Mouse (Mus musculus) embryonic facial prominence, embryonic 10.5 days (tissue): ENCODE data around the gene Atad5. TPM values are rescaled to one million over a fixed set of nuclear protein-coding genes. Genes with fewer than 3 reads are reported as not detected.

Source experiments
- DNase-seq: peaks from one replicate; pipeline ENCODE4 v3.0.0-alpha.2; 2017; ENCODE audit warnings: low spot score
- H3K27ac ChIP-seq: fragments of 300-500 bp; sonication (generic); replicated peaks from 2 replicates; pipeline ENCODE4 v1.5.1; 2016; ENCODE audit warnings: mild to moderate bottlenecking
- H3K27me3 ChIP-seq: fragments of 300-500 bp; sonication (generic); replicated peaks from 2 replicates; pipeline ENCODE4 v1.6.1; 2016; ENCODE audit warnings: low read depth, mild to moderate bottlenecking; ENCODE audit not compliant: poor library complexity, severe bottlenecking
- H3K36me3 ChIP-seq: fragments of 300-500 bp; sonication (generic); replicated peaks from 2 replicates; pipeline ENCODE4 v1.6.1; 2016; ENCODE audit warnings: mild to moderate bottlenecking, moderate library complexity
- H3K4me1 ChIP-seq: fragments of 300-500 bp; sonication (generic); 2 replicates; pipeline ENCODE4 v1.6.1; 2016
- H3K4me3 ChIP-seq: fragments of 300-500 bp; sonication (generic); 2 replicates; pipeline ENCODE4 v1.5.1; 2016; ENCODE audit warnings: mild to moderate bottlenecking, moderate library complexity
- H3K9me3 ChIP-seq: fragments of 300-500 bp; sonication (generic); 2 replicates; pipeline ENCODE4 v1.6.1; 2016; ENCODE audit warnings: mild to moderate bottlenecking
- WGBS: fragments of 180-500 bp; shearing (Covaris S2); methylation state at CpG from one replicate; pipeline ENCODE4 v1.1.7; 2016; 5-methylcytosine and 5-hydroxymethylcytosine counted together
- polyA plus RNA-seq: library from polyadenylated mRNA; unstranded; fragments of >200 nt; fragmentation: Nextera tagmentation; extraction: Ambion mirVana; gene quantifications from 2 replicates; pipeline ENCODE4 v1.2.1, GENCODE M21; 2016

The Atad5 gene
- polyA plus RNA-seq, 1 experiment from 2014 or later, result 20.3 TPM

DNA sequence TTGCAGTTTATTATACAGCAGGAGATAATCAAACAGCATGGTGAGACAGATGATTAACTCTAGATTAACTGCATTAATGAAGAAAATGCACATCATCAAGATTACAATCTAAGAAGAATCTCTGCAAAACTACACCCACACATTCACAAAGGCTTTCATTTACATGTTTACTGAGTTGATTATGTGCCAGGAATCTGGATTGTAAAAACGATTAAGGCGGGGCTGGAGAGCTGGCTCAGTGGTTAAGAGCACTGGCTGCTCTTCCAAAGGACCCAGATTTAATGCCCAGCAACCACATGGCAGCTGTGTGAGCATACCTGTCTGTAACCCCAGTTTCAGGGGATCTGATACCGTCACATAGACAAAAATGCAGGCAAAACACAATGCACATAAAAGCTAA, 19.4 kb upstream of the Atad5 start:
- Histone ChIP-seq H3K27ac (no peak overlapping the region), H3K4me1 (no peaks in the 10 kb centered on the region), H3K9me3 (no peaks in the 10 kb centered on the region), H3K4me3 (no peak overlapping the region), H3K36me3 (peaks cover 18% of the 10 kb centered on the region), H3K27me3 (no peaks in the 10 kb centered on the region)
- WGBS, result 91% methylated on average over 3 of the region's 3 CpGs
- DNase-seq, result no peak

DNA sequence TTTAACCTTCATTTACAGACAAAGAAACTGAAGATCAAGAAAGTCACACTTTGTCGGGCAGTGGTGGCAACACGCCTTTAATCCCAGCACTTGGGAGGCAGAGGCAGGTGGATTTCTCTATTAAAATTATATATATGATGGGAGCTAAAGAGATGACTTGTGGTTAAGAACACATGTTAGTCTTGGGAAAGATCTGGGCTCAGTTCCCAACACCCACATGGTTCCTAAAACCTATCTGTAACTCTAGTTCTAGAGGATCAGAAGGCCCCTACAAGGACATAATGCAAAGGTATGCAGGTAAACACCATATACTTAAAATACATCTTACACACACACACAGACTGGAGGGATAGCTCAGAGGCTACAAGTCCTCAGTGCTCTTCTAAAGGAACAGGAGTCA, 18.2 kb upstream of the Atad5 start:
- peaks cover 18% of the 10 kb centered on the region for H3K36me3 ChIP-seq
- no peak for DNase-seq
- H3K4me3 ChIP-seq, result no peak overlapping the region
- no peaks in the 10 kb centered on the region for H3K9me3 ChIP-seq
- H3K4me1 ChIP-seq, result no peaks in the 10 kb centered on the region
- H3K27me3 ChIP-seq, result no peaks in the 10 kb centered on the region
- WGBS, result 97% methylated on average over 2 of the region's 2 CpGs
- no peak overlapping the region for H3K27ac ChIP-seq

DNA sequence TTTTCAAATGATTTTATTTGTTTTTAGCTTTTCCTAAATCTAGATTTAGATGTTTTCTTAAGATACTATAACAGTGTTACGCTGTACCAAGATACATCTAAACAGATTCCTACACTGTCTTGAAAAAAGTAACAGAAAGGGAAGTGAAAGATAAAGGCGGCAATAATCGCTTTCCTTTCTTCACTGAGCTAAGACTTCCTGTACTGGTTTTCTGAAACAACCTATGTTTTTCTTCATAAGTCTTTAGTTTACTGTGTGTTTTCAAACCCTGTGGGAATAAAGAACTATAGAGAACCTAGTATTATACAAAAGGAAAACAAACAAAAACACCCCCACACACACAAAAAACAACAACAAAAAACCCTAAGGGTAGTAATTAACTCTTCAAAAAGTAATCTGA, 16.8 kb upstream of the Atad5 start:
- Histone ChIP-seq H3K4me3 (no peak overlapping the region), H3K36me3 (peaks cover 18% of the 10 kb centered on the region), H3K9me3 (no peaks in the 10 kb centered on the region), H3K27me3 (no peaks in the 10 kb centered on the region), H3K27ac (no peak overlapping the region), H3K4me1 (no peaks in the 10 kb centered on the region)
- WGBS, result 96% methylated on average over 3 of the region's 3 CpGs
- no peak for DNase-seq

DNA sequence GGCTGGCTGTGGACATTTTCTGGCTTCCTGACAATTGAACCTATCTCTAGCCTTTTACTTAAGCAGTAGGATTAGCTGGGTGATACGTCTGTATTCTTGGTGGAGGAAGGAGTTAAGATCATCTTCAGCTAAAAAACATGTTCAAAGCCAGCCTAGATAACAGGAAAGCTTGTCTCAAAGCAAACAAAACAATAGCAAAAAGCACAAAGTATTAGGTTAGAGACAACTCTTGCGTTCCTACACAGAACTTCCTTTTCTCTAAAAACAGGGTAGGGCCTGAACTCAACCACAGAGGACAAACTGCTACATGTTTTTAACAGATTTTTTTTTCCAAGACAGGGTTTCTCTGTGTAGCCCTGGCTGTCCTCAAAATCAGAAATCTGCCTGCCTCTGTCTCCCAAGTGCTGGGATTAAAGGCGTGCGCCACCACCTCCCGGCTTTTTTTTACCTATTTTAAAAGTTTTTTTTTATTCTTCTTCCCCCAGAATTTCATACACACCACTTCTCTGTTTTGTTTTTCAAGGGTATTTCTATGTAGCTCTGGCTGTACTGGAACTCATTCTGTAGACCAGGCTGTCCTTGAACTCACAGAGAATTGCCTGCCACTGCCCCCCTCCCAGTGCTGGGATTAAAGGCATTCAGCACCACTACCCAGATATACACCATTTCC, 13.5 kb upstream of the Atad5 start:
- H3K9me3 ChIP-seq, result no peaks in the 10 kb centered on the region
- WGBS, result 96% methylated on average over 5 of the region's 5 CpGs
- H3K36me3 ChIP-seq, result peaks cover 22% of the 10 kb centered on the region
- H3K27ac ChIP-seq, result no peak overlapping the region
- DNase-seq, result no peak
- H3K4me1 ChIP-seq, result peaks cover 19% of the 10 kb centered on the region
- H3K4me3 ChIP-seq, result no peak overlapping the region
- no peaks in the 10 kb centered on the region for H3K27me3 ChIP-seq

DNA sequence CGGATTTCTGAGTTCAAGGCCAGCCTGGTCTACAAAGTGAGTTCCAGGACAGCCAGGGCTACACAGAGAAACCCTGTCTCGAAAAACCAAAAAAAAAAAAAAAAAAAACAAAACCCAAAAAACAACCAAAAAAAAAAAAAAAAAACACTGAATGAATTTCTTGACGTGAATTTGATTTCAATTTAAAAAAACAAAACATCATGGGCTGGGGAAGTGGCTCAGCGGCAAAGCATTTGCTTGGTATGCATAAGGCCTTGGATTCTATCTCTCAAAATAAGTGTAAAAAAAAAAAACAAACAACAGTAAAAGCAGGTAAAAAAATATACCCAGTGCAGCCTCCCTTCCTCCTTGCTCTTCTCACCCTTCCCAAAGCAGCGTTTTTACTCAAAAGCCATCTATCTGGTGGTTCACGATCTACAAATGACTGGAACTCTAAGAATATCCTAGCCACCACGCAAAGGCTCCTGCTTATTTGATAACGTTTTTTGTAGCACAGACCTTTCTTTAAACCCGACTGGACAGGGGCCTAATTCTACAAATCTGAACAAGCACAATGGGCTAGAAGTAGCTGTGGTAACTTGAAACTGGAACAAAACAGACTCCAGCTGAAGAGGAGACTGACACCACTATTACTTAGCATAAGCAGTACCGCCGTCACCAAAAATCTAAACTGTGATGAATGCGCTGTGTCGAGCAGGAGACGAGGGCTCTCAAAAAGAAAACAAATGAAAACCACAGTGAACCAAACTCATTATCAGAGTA, 11.2 kb upstream of the Atad5 start:
- H3K27ac ChIP-seq, result no peak overlapping the region
- H3K27me3 ChIP-seq, result no peaks in the 10 kb centered on the region
- peaks cover 17% of the 10 kb centered on the region for H3K36me3 ChIP-seq
- peaks cover 27% of the 10 kb centered on the region for H3K4me1 ChIP-seq
- no peak overlapping the region for H3K4me3 ChIP-seq
- DNase-seq, result no peak
- H3K9me3 ChIP-seq, result no peaks in the 10 kb centered on the region
- 77% methylated on average over 14 of the region's 14 CpGs for WGBS

DNA sequence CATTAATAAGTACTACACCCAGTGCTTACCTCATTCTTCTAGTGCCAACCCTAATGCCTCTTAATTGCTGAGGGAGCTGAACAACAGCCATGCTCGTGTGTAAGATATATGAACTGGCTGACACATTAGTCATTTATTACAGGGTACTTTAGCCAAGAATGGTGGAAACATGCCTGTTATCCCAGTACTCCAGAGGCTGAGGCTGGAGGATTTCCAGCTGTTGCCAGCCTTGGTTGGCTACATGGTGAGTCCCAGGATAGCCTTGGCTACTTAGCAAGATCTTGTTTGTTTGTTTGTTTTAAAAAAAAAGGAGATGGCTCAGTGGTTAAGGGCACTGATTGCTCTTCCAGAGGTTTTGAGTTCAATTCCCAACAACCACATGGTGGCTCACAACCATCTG, 10.4 kb upstream of the Atad5 start:
- H3K4me1 ChIP-seq, result peaks cover 27% of the 10 kb centered on the region
- no peak for DNase-seq
- H3K9me3 ChIP-seq, result no peaks in the 10 kb centered on the region
- H3K36me3 ChIP-seq, result peaks cover 15% of the 10 kb centered on the region
- no peak overlapping the region for H3K27ac ChIP-seq
- 69% methylated on average over 1 of the region's 1 CpGs for WGBS
- H3K4me3 ChIP-seq, result no peak overlapping the region
- no peaks in the 10 kb centered on the region for H3K27me3 ChIP-seq

DNA sequence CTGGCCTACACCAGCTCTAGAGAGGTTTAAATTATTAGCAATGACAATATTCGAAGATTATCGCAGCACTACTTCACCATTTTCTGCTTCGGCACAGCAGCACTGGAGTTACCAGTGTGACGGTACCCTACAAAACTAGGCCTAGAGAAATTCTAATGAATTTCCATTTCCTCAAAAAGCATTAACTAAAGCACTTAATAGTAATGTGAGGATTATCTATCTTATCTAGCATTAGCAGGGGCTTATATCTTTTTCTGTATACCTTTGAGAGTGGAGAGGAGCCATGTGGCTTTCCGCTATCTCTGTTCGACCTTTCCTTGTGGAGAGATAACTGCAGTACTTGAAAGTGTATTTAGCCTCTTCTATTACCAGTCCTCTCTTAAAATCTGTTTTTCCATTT, 9.4 kb upstream of the Atad5 start:
- peak overlapping the region; percentile 99 for H3K27ac ChIP-seq

DNA sequence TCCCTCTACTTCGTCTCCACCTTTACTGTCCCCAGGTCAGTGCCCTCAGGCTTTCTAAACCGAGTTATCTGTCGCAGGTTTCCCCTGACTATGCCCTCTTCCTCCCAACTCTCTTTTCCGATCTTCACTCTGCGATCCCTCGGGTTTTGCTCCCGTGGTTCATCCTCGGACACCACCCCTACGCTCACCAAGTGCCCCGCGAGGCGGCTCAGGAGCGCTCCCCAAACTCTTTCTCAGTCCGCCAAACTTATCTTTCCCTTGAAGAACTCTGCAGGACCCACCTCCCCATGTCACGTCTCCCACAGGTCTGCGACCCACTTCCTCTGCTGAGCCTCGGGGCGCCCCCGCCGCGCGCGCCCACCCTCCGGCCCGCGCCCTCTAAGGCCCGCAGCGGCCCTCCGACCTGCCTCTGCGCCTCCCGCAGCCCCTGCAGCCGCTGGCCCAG, 8.8 kb upstream of the Atad5 start:
- peak overlapping the region; percentile 97 for H3K4me3 ChIP-seq
- H3K4me1 ChIP-seq, result peaks cover 27% of the 10 kb centered on the region
- DNase-seq, result no peak
- peak overlapping the region; percentile 99 for H3K27ac ChIP-seq
- no peaks in the 10 kb centered on the region for H3K27me3 ChIP-seq
- no peaks in the 10 kb centered on the region for H3K9me3 ChIP-seq
- WGBS, result 1% methylated on average over 32 of the region's 32 CpGs
- H3K36me3 ChIP-seq, result peaks cover 11% of the 10 kb centered on the region

More for the DNA sequence above, 9.4 kb upstream of the Atad5 start:
- peak overlapping the region; percentile 97 for H3K4me3 ChIP-seq
- H3K4me1 ChIP-seq, result peaks cover 27% of the 10 kb centered on the region
- no peak for DNase-seq
- H3K36me3 ChIP-seq, result peaks cover 11% of the 10 kb centered on the region
- H3K9me3 ChIP-seq, result no peaks in the 10 kb centered on the region
- WGBS, result 69% methylated on average over 6 of the region's 6 CpGs
- H3K27me3 ChIP-seq, result no peaks in the 10 kb centered on the region

DNA sequence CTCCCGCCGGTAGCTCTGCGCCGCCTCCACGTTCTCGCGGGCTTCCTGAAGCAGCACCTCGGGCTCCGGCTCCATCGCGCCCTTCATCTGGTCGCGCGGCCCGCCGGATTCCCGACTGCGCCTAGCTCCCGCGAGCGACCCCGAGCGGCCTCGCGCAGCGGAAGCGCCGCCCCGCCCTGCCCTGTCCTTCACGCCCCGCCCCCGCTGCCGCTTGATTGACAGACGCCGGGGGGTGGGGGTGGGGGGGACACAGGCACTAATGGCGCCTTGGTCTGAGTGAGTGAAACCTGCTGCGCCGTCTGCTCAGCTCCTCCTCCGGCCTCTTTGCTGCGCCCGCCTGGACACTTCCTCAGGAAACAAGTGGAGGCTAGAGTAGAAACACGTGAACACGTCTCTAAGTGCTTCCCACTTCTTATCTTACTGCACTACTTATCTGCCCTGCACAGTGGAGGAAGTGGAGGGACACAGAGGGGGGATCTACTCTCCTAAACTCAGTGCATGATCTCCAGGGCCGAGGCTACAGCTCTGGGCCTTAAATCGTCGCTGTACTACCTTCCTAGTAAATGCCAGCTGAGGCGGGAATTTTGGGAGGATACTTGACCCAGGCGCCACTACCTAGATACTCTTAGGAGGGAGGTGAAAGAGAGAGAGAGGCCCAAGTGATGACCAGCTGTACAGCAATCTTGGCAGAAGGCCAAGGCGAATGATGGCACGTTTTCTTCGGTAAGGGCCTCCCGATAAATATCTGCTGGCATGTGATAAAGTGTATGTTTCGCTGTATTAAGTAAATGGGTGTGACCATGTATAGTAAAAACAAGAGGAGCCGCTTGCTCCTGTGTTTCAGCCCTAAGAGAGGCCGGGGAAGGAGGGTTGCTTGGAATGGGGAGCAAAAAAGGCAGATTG, 8.1 kb upstream of the Atad5 start, which contains the start of gene Crlf3:
Gene Crlf3, minus strand, starts transcription at position 166 of the 903 bp plus-strand sequence.
- Histone ChIP-seq H3K36me3 (peaks cover 11% of the 10 kb centered on the region), H3K4me1 (peaks cover 27% of the 10 kb centered on the region), H3K4me3 (peak within 1 kb of the TSS; percentile 97), H3K27ac (peak within 1 kb of the TSS; percentile 99), H3K27me3 (no peaks in the 10 kb centered on the region), H3K9me3 (no peaks in the 10 kb centered on the region)
- peak; percentile 98 for DNase-seq
- WGBS, result 10% methylated on average over 55 of the region's 55 CpGs

DNA sequence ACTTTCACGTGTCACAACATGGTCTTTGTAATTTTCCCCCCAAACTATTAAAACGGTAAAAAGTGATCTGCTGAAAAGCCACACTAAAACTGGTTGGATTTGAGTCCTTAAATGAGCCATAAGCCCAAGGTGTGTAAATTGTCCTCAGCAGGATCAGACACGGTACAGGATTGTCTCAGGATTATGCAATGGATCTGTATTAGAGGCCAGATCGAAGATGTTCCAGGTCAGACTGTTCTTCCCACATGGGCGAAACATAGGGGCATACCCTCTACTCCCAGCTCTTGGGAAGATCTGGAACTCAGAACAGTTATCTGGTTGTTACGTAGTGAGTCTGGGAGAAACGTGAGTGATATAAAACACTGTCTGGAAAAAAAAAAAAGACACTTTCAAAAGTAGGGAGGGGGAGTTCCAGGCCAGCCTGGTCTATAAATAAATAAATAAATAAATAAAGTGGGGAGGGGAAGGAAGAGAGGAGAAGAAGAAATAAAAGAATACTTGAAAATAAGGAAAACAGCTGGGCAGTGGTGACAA, 7.3 kb upstream of the Atad5 start:
- H3K36me3 ChIP-seq, result peaks cover 9% of the 10 kb centered on the region
- H3K4me1 ChIP-seq, result peaks cover 27% of the 10 kb centered on the region
- H3K4me3 ChIP-seq, result no peak overlapping the region
- H3K9me3 ChIP-seq, result no peaks in the 10 kb centered on the region
- no peaks in the 10 kb centered on the region for H3K27me3 ChIP-seq
- peak overlapping the region; percentile 99; the same call in 1 of the 2 replicates for H3K27ac ChIP-seq
- WGBS, result 89% methylated on average over 7 of the region's 7 CpGs
- DNase-seq, result no peak

DNA sequence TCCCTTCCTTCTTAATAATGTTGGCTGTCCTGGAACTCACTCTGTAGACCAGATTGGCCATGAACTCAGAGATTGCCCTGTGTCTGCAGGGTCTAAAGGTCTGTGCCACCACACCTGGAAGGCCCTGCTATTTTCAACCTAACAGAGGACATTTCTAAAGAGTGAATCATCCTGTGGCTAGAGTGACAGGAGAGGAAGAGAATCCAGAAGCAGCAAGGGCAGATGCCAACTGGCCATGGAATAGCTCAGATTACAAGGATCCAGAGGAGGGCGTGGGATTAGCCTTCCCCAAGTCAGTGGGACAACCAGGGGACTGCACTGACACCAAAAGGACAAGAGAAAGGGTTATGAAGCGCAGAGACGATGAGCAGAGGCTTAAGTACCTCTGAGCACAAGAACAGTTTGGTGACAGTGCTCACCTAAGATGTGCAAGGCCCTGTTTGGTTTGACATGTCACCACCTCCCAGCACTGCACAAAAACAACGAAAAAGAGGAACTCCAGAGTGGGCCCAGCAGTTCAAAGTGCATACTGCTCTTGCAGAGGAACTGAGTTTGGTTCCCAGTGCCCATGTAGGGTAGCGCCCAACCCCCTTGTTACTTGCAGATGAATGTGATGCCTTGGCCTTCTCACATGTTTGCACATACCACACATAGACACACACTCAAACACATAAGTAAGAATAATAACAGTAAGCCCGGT, 3.7 kb upstream of the Atad5 start:
- WGBS, result 79% methylated on average over 6 of the region's 6 CpGs
- DNase-seq, result no peak
- Histone ChIP-seq H3K36me3 (no peaks in the 10 kb centered on the region), H3K9me3 (no peaks in the 10 kb centered on the region), H3K27me3 (no peaks in the 10 kb centered on the region), H3K27ac (no peak overlapping the region), H3K4me3 (no peak overlapping the region), H3K4me1 (peaks cover 16% of the 10 kb centered on the region)

DNA sequence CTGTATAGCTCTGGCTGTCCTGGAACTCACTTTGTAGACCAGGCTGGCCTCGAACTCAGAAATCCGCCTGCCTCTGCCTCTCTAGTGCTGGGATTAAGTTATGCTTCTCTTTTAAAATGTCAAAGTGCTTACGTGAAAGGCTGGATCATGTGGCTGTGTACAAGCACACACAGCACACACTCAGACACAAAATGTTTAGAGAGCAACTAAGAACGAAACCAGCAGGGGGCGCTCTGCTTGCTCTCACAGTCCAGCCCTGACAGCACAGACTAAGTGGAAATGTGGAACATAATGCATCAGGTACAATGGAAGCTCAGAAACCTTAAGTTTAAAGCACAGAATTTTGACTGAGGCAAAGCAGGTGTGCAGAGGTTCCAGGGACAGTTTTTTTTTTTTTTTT, 2.4 kb upstream of the Atad5 start:
- peaks cover 5% of the 10 kb centered on the region for H3K36me3 ChIP-seq
- 9% methylated on average over 5 of the region's 5 CpGs for WGBS
- peak; percentile 88 for DNase-seq

More for the DNA sequence above, 2.4 kb upstream of the Atad5 start:
- H3K9me3 ChIP-seq, result no peaks in the 10 kb centered on the region
- H3K27me3 ChIP-seq, result no peaks in the 10 kb centered on the region
- H3K27ac ChIP-seq, result no peak overlapping the region
- peaks cover 12% of the 10 kb centered on the region for H3K4me1 ChIP-seq
- no peak overlapping the region for H3K4me3 ChIP-seq
